Mouse (Mus musculus): ENCODE data around the gene Col8a1.

The Col8a1 gene

DNA sequence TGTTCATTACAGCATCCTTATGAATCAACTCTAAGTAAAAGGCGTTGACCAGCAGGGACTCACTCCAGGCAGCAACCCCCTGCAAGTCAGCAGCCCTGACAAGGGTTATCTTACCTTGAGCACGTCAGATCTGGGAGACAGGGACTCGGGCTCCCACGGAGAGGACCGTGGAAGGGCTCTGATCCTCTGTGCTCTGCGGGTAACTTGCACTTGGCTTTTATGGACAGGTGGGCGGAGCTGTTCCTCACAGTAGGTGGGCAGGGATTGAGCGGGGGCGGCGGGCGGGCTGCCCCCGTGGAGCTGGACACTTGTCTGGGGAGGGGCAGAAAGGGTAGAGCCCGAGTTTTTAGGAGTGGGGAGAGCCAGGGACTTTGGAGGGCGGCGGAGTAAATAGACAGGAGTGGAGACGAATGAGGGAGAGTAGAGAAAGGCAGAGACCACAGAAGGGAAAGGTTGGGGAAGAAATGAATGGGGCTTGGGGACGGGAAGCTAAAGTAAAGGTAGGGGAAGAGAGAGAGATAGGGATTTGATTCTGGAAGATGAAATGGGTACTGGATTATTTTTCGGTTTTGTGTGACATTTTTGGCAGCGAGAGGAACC lies at the start of gene Col8a1:
TSS of gene Col8a1 (minus strand) at position 212 of the 600 bp plus-strand sequence.
- DNase-seq: no peak

DNA sequence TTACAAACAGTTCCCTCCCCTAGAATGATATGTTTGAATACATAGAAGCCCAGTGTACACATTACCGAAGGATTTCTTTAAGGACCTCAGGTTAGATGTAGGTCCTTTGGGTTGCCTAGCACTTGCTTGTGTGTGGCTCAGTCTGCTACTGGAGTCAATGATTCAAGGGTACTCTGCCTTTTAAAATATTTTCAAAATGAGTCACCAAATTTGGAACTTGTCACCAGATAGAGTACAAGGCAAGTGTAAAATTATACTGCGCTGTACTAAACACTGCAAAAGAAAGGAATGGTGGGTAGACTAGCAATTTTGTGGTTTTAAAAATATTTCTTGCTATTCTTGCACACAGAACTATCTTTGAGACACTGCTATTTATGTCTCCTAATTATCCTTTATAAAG lies 47.3 kb upstream of the Col8a1 start:
- no peak for DNase-seq

DNA sequence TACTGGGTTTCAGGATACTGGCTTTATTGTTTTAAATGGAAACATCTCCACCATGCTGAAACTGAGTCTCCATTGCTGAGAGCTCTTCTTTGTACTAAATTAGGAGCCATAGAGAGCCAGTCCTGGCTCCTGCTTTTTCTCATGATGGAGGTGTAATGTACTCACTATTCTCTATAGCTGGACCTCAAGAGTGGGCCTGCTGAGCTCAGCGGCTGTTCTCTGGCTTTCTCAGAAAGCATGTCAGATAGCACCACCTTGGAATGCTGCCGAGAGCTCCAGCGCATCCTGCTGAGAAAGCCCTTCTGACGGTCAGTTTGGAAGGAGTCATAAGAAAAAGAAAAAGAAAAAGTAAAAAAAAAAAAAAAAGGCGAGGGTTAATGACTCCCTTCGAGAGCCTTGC lies 41.8 kb upstream of the Col8a1 start:
- peak; percentile 8 for DNase-seq

DNA sequence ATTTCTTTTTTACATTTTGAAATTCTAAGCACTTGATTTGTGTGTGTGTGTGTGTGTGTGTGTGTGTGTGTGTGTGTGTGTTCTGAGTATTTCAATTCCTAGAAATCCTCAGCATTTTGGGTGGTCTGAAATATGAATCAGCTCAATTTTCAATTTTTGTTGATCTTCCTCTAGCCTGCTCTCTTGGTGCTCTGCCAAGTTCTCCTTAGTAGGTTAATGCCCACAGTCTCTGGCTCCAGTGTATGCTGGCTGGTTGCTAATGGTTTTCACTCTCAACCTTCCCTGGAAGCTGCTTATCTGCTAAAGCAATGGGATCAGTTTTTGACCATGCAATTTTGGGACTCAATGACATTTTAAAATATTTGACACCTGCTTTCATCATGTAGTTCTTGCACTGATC lies 24.5 kb upstream of the Col8a1 start:
- no peak for DNase-seq

DNA sequence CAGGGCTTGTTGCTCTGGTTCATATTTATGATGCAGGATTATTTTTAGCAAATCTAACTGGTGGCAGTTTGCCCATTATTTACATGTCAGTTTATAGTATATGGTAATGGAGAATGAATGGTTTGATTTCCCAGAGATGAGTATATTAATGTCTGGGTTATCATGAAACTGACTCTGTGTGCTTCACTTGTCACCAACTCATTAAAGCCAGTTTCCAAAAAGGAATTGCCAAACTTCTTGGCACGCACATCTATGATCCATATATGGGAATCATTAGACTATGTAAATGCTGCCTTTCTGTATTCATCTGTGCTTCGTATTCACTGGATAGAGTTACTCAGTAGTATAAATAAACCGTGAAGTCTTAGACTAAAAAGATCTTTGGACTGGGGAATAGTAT lies 11.1 kb upstream of the Col8a1 start:
- no peak for DNase-seq

DNA sequence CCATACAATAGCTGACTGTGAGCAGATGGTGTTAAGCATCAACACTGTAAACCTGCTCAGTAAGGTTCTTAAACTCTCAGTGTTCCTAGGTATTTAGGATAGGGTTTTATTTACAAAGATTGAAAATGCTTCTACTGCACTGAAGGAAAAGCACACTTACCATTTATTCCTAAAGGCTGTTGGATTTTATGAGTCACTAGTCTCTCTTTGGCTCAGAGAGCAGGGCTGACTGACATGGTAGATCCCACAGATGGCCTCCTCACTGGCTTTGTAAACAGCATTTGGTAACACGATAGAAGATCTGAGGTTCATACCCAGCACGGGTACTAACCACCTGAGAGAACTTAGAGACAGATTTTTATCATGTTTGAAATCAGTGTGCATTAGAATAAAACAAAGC lies 5.3 kb upstream of the Col8a1 start:
- no peak for DNase-seq

DNA sequence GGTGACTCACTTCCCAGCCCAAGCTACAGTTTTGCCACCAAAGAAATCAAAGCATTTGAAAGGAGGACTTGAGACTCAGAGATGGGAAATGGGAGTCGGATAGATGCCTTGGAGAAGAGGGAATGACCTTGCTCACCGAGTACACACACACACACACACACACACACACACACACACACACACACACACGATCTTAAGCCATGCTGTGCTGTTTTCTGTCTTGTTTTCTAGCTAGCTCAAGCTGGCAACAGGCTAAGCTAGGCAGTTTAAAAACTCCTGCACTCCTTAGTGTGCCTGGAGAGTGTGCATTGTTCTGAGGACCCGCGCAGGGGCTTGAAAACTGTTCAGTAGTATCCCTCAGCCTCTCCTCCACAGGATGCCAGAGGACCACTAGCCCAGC lies 1.2 kb upstream of the Col8a1 start:
- DNase-seq: no peak

GRCm38 (mm10) chr16:57755241-57755640 lies 704 bp upstream of the Col8a1 start:
- no peak for DNase-seq

GRCm38 (mm10) chr16:57753539-57754280 lies 827 bp downstream of the Col8a1 start:
- no peak for DNase-seq

- no peak for DNase-seq
Observed at GRCm38 (mm10) chr16:57750549-57750948, 4.0 kb downstream of the Col8a1 start.

- DNase-seq: no peak
Observed at GRCm38 (mm10) chr16:57748093-57748492, 6.4 kb downstream of the Col8a1 start.

DNA sequence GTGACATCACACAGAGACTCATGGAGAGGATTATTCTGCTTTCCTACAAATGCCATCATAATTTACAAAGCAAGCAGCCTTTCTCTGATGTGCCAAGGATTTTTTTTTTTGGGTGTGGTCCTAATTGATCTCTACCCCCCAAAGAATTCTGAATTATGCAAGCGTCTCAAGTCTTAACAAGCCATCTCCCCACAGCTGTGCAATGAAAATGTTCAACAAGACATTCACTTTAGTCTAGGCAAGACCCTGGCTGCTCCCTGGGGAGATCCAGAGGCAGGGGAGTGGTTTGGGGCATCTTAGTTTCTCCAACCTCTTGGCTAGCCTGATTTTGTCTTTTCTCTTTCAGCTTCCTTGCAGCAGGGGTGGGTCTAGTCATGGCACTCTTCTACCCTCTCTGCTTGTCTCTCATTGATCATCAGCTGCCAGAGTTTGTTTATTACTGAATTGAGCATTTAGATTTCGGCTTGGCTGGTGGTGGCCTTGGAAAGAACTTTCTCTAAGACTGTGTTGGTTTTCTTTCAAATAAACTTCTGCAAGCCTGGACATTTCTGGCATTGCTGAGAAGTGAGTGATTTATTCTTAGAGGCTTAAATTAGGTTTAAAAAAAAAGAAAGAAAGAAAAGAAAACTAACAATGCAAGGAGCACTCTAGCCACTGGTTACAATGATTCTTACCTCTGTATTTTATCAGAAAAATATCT lies 7.0 kb downstream of the Col8a1 start:
- DNase-seq: no peak

- DNase-seq: no peak
Observed at GRCm38 (mm10) chr16:57740169-57740568, 14.4 kb downstream of the Col8a1 start.

DNA sequence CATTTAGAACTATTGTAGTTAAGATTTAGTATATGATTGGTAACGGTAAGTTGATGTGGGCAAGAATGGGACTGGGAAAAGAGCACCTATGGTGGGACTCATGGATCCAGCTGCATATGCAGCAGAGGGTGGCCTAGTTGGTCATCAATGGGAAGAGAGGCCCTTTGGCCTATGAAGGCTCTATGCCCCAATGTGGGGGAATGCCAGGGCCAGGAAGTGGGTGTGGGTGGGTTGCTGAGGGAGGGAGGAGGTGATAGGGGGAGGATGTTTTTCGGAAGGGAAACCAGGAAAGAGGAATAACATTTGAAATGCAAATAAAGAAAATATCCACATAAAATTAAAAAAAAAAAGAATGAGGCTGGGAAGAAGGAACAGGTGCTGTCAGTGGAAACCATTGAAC lies 19.6 kb downstream of the Col8a1 start:
- no peak for DNase-seq

GRCm38 (mm10) chr16:57733545-57733944 lies 21.0 kb downstream of the Col8a1 start:
- no peak for DNase-seq

DNA sequence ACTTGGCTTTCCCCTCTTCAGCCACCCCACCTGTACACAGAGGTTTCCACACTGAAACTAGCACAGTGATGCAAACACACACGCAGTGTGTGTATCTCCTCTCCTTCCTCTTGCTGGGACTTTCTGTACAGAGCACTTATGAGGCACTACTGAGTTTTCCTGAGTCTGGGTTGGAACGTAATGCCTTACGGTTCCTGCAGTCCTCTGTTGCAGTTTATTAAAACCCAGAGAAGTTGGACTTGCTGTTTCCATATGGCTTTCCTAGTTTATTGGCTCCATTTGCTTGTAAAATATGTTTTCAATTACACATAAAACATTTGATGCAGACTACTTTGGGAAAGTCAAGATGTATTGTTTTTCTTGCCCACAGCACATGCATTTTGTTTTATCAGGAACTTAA lies 21.4 kb downstream of the Col8a1 start:
- DNase-seq: no peak

- no peak for DNase-seq
Observed at GRCm38 (mm10) chr16:57724978-57725377, 29.6 kb downstream of the Col8a1 start.

- DNase-seq: no peak
Observed at GRCm38 (mm10) chr16:57718982-57719381, 35.6 kb downstream of the Col8a1 start.

GRCm38 (mm10) chr16:57698733-57699132 lies 55.8 kb downstream of the Col8a1 start:
- no peak for DNase-seq

DNA sequence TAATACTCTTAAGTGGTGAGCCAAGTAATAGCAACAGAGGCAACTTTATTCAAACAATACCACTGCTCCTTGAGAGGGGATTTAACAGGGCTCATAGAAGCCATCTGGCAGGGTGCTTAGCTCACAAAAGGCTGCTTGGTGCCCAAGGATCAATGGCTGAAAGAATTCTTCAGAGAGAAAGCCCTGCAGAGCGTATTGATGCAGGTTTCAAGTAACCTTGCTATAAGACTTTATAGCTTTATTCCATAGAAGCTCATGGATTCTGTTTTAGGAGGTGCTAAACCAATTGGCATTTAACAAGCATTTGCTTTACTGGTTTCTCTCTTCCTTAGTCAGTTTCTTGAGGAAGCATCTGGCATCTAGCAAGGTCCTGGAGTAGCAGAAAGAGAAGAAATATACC lies 59.8 kb downstream of the Col8a1 start:
- DNase-seq: no peak

DNA sequence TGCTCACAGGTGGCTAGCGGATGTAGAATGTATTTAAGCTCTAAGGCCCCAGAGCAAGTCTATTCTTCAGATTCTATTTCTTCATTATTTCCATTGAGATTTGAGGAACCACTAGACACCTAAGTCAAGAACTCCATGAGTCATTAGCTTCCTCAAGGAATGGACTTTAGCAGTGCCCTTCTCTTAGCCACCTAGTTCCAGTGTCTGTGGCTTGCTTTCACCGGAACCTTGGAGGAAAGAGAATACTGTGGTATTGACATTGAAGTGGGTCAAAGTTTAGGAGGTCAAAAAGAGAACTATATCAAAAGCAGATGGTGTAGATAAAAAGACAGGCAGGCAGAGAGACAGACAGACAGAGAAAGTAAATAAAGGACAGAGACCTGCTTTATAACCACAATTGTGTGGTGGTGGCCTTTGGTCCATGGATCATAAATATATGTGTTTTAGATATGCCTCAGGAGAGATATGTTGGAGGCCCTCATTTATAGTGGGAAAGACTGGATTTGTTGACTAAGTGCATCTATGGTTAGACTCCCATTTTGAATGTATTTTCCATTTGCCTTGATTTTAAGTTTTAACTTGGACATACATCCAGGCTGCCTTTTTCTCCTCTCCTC lies 60.5 kb downstream of the Col8a1 start:
- DNase-seq: no peak

DNA sequence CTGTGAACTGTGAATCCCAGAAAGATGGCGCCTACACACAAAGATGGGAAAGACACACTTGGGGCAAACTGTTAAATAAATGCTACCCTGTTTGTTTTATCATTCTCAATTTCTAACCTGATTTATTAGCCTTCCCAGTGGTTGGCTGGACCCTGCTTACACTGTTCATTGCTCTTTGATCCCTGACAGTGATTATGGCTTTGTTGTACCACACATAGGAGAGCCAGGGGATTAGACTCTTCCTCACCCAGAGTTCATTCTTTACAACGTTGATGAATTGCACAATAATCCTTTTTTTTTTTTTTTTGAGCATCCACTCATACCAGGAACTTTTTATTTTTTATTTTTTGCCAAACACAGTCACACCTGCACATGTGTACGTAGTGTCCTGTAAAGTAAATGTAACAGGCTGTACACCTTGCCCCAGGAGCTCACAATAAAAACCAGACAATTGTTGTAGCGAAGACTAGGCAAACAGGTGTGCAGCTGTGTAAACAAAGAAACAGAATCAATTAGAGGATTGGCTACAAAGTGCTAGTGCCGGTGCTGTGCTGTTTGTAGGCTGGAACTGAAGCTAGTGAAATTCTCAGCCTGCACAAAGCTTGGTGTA lies 68.6 kb downstream of the Col8a1 start:
- no peak for DNase-seq

GRCm38 (mm10) chr16:57672251-57672650 lies 82.3 kb downstream of the Col8a1 start:
- no peak for DNase-seq

Data from cerebellum, adult 11 months (tissue).